Mouse (Mus musculus): ENCODE data around the gene Trp53rkb.

- TF ChIP-seq CTCF (IDR thresholded peaks at IDR 0.05; ENCODE audit: borderline replicate concordance, insufficient read depth, low read depth, low read length): no peak
- no peak for TF ChIP-seq POLR2A (IDR thresholded peaks at IDR 0.05; ENCODE audit: borderline replicate concordance, insufficient read depth, low read length)
These were observed 27.5 kb downstream of the Trp53rkb start for GRCm38 (mm10) chr2:166819849-166820248.

Measured in cerebellum, adult 2 months (tissue).